Mouse (Mus musculus): ENCODE results near the gene Ufsp2.

Gene Ufsp2

DNA sequence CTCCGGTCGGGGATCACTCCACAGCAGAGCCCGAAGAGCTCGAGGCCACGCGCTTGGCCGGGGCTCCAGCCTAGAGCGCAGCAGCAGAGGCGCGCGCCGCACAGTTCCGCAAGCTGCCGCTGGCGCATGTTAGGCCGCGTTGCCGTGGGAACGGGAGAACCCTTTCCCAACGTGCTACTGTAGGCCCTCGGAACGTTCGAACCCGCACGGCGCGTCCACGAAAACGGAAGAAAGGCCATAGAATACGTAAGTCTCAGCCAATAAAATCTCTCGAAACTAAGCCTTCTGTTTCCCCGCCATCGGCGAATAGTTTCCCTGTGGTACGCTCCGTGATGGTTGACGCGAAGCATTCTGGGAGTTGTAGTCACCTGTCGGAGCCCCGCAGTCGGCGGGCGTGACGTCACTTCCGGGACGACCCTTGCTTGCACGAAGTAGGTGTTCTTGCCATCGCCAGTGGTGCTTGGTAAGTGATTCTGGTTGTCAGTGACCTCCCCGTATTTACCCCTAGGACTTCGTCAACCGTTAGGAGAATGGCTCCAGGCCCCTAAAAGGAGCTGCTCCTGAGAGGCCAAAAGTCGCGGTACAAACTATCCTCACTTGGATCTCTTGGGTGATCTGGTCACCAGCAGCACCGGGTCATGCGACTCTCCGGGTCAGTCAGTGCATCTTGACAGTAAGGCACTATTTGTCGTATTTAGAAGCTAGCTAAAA, at the start of gene Ufsp2, which contains the start of gene 1700029J07Rik:
Ufsp2 (plus strand) TSS at position 403 of the 711 bp plus-strand sequence.
1700029J07Rik (minus strand) TSS at position 127 of the 711 bp plus-strand sequence.
- in situ Hi-C loops (cut with MboI) = loop anchor here (25.0 kb wide), 1 partner anchor 187 kb away; the partner anchor contains the start of genes Cfap97 and Snx25

GRCm38 (mm10) chr8:45934582-45935014, 40.7 kb upstream of the Ufsp2 start, which contains the start of gene Ccdc110:
TSS of gene Ccdc110 (plus strand) at chr8:45934619.
- in situ Hi-C loops (cut with MboI) = loop anchor here (5.0 to 25.0 kb wide), 3 partner anchors 117 to 480 kb away; no protein-coding TSS in a partner anchor

GRCm38 (mm10) chr8:45936986-45937385, 38.3 kb upstream of the Ufsp2 start:
- in situ Hi-C loops (cut with MboI) = loop anchor here (5.0 to 25.0 kb wide), 3 partner anchors 120 to 482 kb away; no protein-coding TSS in a partner anchor

DNA sequence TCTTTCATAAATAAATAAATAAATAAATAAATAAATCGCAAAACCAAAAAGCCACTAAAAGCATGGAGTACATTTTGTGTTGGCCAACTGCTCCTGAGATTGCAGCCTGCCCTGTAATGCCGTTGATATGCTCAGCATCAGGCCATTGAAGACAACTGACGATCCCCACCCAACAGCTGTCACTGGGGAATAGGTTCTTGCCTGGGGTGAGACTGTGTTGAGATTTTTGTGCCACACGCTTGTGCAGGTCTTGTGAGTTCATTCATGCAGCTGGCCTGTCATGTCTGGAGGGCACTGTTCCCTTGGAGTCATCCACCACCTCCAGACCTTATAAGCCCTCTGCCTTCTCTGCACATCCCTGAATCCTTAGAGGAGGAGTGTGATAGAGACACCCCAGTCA, 29.0 kb upstream of the Ufsp2 start:
- in situ Hi-C loops (cut with MboI) = loop anchor here (25.0 kb wide), 1 partner anchor 309 kb away; no protein-coding TSS in a partner anchor

DNA sequence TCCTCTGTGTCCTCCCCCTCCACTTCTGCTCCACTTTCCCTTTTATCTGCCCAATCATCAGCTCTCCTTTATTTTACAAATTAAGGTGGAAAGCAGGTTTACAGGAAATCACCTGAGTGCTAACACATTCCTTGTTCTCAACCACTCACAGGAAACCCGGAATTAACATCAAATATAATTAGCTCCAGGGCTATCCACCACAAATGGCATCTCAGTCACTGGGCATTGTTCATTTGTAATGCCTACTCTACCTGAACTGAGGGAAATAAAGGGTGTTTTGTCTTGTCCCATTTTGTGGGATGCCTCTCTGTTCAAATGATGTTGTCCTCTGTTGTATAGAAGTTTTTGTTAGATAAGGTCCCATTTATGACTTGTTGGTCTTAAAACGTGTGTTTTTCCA, 24.7 kb upstream of the Ufsp2 start:
- in situ Hi-C loops (cut with MboI) = no loop called here

DNA sequence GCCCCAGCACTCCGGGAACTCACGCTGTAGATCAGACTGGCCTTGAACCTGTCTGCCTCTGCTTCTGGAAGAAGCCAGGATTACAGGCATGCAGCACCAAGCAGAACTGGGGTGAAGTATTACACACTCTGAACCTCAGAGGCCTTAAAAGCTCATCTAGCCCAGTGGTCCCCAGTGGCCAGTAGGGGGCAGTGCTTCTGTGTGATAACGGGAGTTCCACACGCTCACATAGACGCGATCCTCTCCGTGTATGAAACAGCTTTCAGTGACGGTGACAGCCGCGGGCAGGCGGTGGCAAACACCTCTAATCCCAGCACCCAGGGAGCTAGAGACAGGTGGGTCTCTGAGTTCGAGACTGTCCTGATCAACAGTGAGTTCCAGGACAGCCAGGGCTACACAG, 4.4 kb upstream of the Ufsp2 start:
- in situ Hi-C loops (cut with MboI) = no loop called here

DNA sequence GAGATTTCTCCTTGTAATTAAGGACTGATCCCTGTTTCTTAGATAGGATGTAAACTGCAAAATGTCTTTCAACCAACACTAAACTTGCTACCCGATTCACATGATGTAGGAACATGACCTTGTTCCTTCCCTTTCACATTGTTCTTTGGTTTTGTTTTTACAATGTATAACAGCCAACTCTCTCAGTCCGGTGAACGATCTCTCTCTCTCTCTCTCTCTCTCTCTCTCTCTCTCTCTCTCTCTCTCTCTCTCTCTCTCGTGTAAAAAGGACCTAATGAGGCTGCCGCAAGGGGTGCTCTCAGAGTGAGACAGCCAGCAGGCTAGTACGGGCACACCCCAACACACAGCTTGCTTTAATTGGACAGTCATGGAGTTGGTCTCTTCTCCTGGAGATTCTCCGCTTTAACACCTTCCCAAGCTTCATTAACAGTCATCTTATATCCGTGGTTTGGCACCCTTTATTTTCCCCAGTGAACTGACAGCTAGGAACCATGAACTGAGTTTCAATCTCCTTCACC, 1.3 kb upstream of the Ufsp2 start:
- in situ Hi-C loops (cut with MboI) = no loop called here

DNA sequence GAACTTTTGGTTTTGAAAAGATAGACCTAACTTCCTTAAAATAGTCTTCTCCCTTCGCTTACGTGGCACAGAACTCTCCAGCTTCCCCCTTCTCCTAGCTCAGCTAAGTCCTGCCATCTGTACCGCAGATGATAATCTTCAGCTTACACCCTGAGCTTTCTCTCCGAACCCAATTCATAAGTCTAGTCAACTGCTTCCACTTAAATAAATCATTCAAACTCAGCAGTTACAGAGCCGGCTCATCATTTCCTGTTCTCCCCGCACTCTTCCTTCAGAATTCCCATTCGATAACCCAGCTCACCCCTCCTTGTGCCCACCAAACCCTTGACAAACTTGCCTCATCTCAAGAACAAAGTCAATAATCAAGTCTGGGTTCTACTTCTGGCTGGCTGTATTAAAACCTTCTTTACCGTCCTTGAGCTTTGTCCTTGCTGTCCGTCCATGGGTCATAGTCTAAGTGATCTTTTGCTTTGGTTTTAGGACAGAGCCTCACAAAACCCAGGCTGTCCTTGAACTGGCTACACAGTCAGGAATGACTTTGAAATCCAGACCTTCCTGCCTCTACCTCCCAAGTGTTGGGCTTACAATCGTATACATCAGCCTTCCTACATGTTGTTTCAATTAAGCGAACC, 625 bp downstream of the Ufsp2 start:
- in situ Hi-C loops (cut with MboI) = loop anchor here (25.0 kb wide), 1 partner anchor 186 kb away; the partner anchor contains the start of genes Cfap97 and Snx25

- in situ Hi-C loops (cut with MboI) = loop anchor here (25.0 kb wide), 1 partner anchor 176 kb away; the partner anchor contains the start of genes Cfap97 and Snx25
These were observed 11.3 kb downstream of the Ufsp2 start for GRCm38 (mm10) chr8:45986665-45987064.

- in situ Hi-C loops (cut with MboI) = loop anchor here (25.0 kb wide), 1 partner anchor 174 kb away; the partner anchor contains the start of genes Cfap97 and Snx25
These were observed 12.9 kb downstream of the Ufsp2 start for GRCm38 (mm10) chr8:45988189-45988588.

DNA sequence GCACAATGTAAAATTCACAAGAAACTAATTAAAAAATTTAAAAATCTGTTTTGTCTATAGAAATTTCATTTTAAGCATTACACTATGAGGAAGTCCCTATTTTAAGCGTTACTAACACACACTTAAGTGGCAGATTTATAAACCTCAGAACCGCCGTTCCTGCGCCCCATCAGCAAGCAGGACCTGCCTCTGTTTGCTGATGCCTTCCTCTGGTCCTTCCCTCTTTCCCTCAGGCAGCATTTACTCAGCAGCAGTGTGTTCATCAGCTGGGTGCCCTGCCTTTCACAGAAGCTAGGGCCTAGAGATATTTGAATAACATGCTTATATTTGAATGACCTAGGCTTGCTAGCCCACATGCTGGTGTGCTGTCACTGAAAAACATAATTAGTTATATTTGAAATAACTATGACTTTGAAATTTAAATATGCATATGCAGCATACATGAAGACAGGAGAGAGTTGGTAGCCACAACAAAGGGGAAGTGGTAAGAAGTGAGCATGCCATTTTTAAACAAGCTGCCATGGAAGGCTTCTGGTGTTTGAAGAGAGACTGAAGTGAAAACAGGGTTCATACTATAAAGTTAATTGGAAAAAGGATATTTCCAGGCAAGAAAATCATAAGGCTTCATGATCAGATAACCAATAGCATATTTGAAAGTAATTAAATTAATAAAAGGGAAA, 15.4 kb downstream of the Ufsp2 start:
- in situ Hi-C loops (cut with MboI) = loop anchor here (25.0 kb wide), 1 partner anchor 172 kb away; the partner anchor contains the start of genes Cfap97 and Snx25

DNA sequence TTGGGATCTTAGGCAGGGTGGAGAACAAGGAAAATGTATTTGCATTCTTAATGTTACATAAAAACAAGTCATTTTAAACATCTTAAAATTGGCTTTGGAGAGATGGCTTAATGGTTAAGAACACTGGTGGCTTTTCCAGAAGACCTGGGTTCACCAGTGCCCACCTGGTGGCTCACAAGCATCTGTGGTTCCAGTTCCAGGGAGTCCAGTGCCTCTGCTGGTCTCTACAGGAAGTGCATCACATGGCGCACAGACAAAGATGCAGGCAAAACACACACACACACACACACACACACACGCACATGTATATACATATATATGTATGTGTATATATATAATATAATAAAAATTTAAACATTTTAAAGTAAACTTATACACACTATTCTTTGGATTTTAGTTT, 18.8 kb downstream of the Ufsp2 start:
- in situ Hi-C loops (cut with MboI) = loop anchor here (25.0 kb wide), 1 partner anchor 168 kb away; the partner anchor contains the start of genes Cfap97 and Snx25

GRCm38 (mm10) chr8:45995576-45995975, 20.2 kb downstream of the Ufsp2 start:
- in situ Hi-C loops (cut with MboI) = loop anchor here (25.0 kb wide), 1 partner anchor 167 kb away; the partner anchor contains the start of genes Cfap97 and Snx25

DNA sequence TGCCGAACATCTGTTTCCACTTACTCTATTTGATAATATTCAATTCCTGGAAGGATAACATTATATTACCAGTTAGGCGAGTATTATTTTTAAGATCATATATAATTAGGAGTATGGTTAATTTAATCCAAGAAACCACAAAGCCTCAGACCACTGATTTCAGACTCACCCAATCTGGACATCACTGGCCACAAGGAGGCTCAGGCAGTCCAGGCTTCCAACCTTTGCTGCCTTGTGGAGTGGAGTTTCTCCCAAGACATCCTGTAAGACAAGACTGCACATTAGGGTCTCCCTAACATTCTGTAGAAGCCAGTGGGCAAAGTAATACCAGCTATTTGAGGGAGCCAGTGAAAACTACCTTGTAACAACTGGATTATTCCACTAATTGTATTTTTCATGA, 22.9 kb downstream of the Ufsp2 start:
- in situ Hi-C loops (cut with MboI) = loop anchor here (25.0 kb wide), 1 partner anchor 164 kb away; the partner anchor contains the start of genes Cfap97 and Snx25

- in situ Hi-C loops (cut with MboI) = loop anchor here (25.0 kb wide), 1 partner anchor 163 kb away; the partner anchor contains the start of genes Cfap97 and Snx25
These were observed 23.9 kb downstream of the Ufsp2 start, which contains the start of gene Lrp2bp for GRCm38 (mm10) chr8:45999138-45999783. TSS of gene Lrp2bp (plus strand) at chr8:45999303.

- in situ Hi-C loops (cut with MboI) = loop anchor here (25.0 kb wide), 1 partner anchor 162 kb away; the partner anchor contains the start of genes Cfap97 and Snx25
These were observed 24.7 kb downstream of the Ufsp2 start for GRCm38 (mm10) chr8:45999784-46000705.

DNA sequence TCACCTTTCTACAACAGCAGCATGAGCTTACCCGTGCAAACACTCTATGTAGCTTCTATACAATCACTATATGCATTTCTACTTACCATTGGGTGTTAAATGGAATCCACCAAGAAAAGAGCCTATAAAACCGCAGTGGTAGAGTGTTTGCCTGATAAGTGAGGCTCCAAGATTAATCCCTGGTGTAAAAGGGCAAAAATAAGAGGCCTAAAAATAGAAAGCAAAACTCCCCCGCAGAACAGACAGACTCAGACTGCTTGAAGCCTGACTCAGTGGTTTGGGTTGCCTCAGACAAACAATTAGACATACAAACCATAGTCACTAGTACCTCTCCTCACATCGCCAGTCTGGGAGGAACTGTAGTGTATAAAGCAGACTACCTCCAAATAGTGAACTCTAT, 30.3 kb downstream of the Ufsp2 start, which contains the start of gene Ankrd37:
Ankrd37 (minus strand) TSS at position 112 of the 400 bp plus-strand sequence.
- in situ Hi-C loops (cut with MboI) = no loop called here

- in situ Hi-C loops (cut with MboI) = no loop called here
These were observed 31.8 kb downstream of the Ufsp2 start for GRCm38 (mm10) chr8:46007050-46007672.

DNA sequence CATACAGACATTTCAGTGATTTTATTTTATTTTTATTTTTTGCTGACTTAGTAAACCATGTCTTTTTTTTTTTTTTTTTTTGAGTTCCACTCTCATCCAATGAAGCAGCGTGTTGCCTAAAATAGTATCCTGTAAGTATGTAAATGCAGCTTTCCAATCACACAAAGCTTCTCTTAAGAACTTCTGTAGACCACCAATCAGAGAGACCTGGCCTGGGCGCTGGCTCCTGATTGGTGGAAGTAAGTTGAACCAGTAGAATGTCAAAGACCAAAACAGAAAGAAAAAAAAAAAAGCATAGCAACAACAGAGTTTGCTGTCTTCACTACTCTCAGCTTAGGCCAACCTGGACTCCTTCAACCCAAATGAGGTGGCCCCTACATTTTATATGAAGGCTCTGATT, 35.0 kb downstream of the Ufsp2 start:
- in situ Hi-C loops (cut with MboI) = no loop called here
